Mouse (Mus musculus): ENCODE data around the gene Tmx2. TPM values are rescaled to one million over a fixed set of nuclear protein-coding genes. Genes with fewer than 3 reads are reported as not detected.

Gene Tmx2
- polyA plus RNA-seq, 1 experiment from 2014 or later = 96.0 TPM

DNA sequence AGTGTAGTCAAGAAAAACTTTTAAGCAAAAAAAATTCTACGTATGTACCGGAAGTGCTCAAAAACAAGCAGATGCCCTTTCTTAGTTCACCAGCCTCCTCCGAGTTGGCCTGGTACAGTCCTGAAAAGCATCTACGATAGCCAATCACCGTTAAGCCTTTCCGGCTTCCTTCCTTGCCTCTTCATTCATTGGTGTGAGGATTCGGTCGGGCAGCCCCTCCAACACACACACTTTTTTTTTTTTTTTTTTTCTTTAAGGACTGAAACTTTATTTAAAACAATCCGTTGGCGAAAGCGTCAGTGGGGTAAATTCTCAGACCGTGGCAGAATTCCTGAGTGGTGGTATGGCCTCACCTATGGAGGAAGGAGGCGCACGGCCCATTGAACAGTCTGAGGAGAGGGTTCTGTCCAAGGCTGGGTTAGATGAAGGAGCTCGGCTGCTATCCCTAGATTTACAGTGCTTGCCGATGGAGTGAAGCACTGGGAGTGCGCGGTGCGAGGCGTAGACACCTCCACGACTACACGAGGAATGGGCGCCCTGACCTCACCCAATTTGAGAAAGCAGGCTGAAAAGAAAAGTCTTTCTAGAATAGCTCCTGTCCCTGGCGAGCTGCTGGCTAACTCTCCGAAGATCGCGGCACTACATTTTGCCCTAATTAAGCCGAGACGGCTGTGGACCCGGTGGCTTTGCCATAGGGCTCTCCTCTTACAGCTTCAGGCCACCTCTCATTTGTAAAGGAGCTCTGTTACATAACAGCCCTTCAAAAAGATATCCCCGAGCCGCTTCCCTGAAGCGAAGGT is 36.8 kb upstream of the Tmx2 start:
- Histone ChIP-seq H3K36me3 (peaks cover under 1% of the 10 kb centered on the region), H3K4me2 (replicated peaks) (peak overlapping the region; percentile 74), H3K9ac (peak overlapping the region; percentile 63), H3K4me3 (replicated peaks) (peak overlapping the region; percentile 98), H3K9me3 (replicated peaks) (no peaks in the 10 kb centered on the region), H3K27ac (replicated peaks) (peak overlapping the region; percentile 98), H3K4me1 (peaks cover 11% of the 10 kb centered on the region; the same call in 1 of the 2 replicates), H3K27me3 (no peaks in the 10 kb centered on the region)
- under 1% methylated on average over 33 of the region's 33 CpGs for WGBS
- ATAC-seq (ENCODE audit: insufficient number of reproducible peaks, low FRiP score, low TSS enrichment, low read depth) = peak; percentile 96

DNA sequence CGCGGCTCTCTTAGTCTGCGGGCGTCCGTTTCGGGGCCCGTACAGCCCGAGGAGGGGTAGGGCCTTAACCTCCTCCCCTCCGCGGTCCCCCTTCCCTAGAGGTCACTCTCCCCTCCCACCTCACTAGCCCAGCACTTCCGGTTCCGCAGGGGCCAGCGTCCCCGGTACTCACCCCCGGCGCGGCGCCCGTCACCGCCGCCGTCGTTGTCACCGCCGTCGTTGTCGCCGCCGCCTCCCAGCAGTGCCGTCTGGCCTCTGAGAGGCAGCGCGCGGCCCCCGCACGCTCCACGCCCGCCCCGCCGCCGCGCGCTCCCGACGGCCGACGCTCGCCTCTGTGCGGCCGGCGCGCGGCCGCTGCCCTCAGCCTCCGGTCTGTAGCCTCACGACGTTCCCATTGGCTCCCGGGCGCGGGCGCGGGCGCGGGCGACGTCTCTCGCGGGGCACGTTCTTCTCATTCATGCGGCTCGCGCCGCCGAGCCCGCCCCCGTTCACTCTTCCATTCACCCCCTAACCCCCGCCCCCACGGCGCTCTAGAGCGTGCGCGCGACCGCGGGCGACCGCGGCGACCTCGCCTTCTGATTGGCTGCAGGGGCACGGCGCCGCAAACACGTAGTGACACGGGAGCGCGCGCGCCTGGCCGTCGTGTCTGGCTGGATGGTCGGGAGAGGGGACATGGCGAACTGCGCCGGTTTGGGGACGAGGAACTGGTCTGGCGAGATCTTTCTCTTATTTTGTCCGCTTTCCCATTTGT is 36.0 kb upstream of the Tmx2 start, which contains the start of gene Zdhhc5:
Gene Zdhhc5 (minus strand): TSS at position 370 of the 751 bp plus-strand sequence.
- Histone ChIP-seq H3K4me2 (replicated peaks) (peak within 1 kb of the TSS; percentile 74), H3K36me3 (peaks cover 8% of the 10 kb centered on the region), H3K4me1 (peaks cover 11% of the 10 kb centered on the region; the same call in 1 of the 2 replicates), H3K27ac (replicated peaks) (peak within 1 kb of the TSS; percentile 98), H3K9ac (peak within 1 kb of the TSS; percentile 90), H3K9me3 (replicated peaks) (no peaks in the 10 kb centered on the region), H3K27me3 (no peaks in the 10 kb centered on the region), H3K4me3 (replicated peaks) (peak within 1 kb of the TSS; percentile 98)
- under 1% methylated on average over 107 of the region's 107 CpGs for whole genome bisulfite sequencing
- ATAC-seq (ENCODE audit: insufficient number of reproducible peaks, low FRiP score, low TSS enrichment, low read depth) = peak; percentile 95

DNA sequence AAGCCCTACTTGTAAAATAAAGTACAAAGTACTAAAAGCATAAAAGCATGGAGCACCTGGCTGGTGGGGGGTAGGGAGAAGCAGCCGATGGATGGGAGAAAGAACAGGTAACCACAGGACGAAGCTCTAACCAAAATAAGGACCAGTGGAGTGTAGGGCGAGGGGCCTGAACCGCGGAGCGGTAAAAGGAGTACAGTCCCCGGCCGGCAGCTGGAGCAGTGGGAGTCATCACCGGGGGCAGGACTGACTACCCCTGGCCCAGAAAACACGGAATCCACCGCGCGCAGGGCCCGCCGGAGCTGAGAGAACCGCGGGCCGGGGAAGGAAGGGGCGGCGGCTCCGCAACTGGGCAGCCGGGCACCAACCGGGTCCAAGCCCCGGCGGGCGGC is 35.5 kb upstream of the Tmx2 start:
- ATAC-seq (ENCODE audit: insufficient number of reproducible peaks, low FRiP score, low TSS enrichment, low read depth) = no peak
- no peaks in the 10 kb centered on the region for H3K9me3 ChIP-seq (replicated peaks)
- H3K4me3 ChIP-seq (replicated peaks) = peak overlapping the region; percentile 98
- no peaks in the 10 kb centered on the region for H3K27me3 ChIP-seq
- peaks cover 12% of the 10 kb centered on the region for H3K36me3 ChIP-seq
- H3K4me1 ChIP-seq = peaks cover 11% of the 10 kb centered on the region; the same call in 1 of the 2 replicates
- peak overlapping the region; percentile 98 for H3K27ac ChIP-seq (replicated peaks)
- under 1% methylated on average over 26 of the region's 26 CpGs for WGBS
- peak overlapping the region; percentile 74 for H3K4me2 ChIP-seq (replicated peaks)
- H3K9ac ChIP-seq = peak overlapping the region; percentile 90

DNA sequence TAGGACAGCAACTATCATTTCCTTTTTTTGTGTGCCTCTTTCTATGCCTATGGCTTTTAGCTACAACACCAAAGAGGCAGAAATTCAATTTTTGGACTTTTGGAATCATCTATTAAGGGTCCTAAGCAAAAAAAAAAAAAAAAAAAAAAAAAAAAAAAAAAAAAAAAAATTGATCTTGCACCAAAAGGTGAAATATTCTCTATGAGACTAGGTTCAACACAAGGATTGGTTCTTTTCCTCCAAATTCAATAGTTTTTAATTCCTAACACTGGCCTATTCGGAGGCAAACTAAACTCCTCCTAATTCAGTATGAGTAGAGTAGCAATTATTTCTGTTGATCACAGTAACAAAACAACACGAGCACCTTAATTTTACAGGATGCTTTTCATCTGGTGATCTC is 33.0 kb upstream of the Tmx2 start:
- H3K36me3 ChIP-seq = peaks cover 15% of the 10 kb centered on the region
- no peak for ATAC-seq (ENCODE audit: insufficient number of reproducible peaks, low FRiP score, low TSS enrichment, low read depth)
- WGBS = 79% methylated on average over 2 of the region's 2 CpGs

DNA sequence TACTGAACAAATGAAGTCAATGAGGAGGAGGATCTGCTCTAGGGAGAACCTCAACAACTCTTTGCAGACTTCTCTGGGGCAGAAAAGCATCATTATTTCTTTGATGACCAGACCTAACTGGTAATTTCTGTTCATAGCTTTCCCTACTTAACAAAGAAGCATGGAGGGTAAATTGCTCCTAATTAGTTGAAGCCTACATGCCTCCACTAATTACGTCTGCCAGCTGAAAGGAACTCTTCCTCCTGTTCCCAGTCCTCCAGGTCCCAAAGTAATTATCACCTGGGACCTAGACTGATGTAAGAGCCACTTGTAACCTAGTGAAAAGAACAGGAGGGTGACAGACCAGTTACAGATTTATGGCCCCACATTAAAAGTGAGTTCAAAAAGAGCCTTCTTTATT is 28.6 kb upstream of the Tmx2 start:
- no peak overlapping the region for H3K4me2 ChIP-seq (replicated peaks)
- ATAC-seq (ENCODE audit: insufficient number of reproducible peaks, low FRiP score, low TSS enrichment, low read depth) = no peak
- no peak overlapping the region for H3K27ac ChIP-seq (replicated peaks)
- no peak overlapping the region for H3K4me3 ChIP-seq (replicated peaks)
- H3K9me3 ChIP-seq (replicated peaks) = no peaks in the 10 kb centered on the region
- peaks cover 10% of the 10 kb centered on the region; the same call in 1 of the 2 replicates for H3K4me1 ChIP-seq
- H3K9ac ChIP-seq = no peak overlapping the region
- no peaks in the 10 kb centered on the region for H3K27me3 ChIP-seq
- peaks cover 15% of the 10 kb centered on the region for H3K36me3 ChIP-seq
- WGBS = 43% methylated on average over 1 of the region's 1 CpGs

More for the DNA sequence above, 33.0 kb upstream of the Tmx2 start:
- Histone ChIP-seq H3K27me3 (no peaks in the 10 kb centered on the region), H3K27ac (replicated peaks) (no peak overlapping the region), H3K9me3 (replicated peaks) (no peaks in the 10 kb centered on the region), H3K4me1 (peaks cover 18% of the 10 kb centered on the region; the same call in 1 of the 2 replicates), H3K4me2 (replicated peaks) (no peak overlapping the region), H3K4me3 (replicated peaks) (no peak overlapping the region), H3K9ac (no peak overlapping the region)

DNA sequence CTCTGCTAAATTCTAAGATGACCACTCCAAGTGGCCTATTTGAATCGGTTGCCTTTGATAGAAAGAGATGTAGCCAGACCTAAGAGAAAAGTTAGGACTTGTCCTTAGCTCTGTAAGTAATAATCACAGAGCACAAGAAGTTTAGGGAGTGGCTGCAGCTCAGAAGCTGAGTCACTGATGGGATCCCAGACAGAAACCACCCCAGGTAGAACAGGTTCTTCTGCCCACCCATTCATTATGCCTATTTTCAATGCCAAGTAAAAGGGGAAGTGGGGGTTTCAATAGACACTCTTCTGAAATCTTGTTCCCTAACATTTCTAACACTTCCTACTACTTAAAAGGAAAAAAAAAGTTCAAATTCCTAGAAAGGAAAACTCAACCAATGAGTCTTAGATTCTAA is 26.4 kb upstream of the Tmx2 start:
- Histone ChIP-seq H3K9me3 (replicated peaks) (no peaks in the 10 kb centered on the region), H3K4me2 (replicated peaks) (0 out of 2 replicates have a peak overlapping the region, but pooled peaks have one; percentile 12), H3K9ac (no peak overlapping the region), H3K27me3 (no peaks in the 10 kb centered on the region), H3K27ac (replicated peaks) (peak overlapping the region; percentile 77; the same call in 1 of the 2 replicates), H3K4me3 (replicated peaks) (no peak overlapping the region), H3K4me1 (peaks cover 10% of the 10 kb centered on the region; the same call in 1 of the 2 replicates), H3K36me3 (peaks cover 10% of the 10 kb centered on the region)
- WGBS = 50% methylated on average over 1 of the region's 1 CpGs
- ATAC-seq (ENCODE audit: insufficient number of reproducible peaks, low FRiP score, low TSS enrichment, low read depth) = no peak

DNA sequence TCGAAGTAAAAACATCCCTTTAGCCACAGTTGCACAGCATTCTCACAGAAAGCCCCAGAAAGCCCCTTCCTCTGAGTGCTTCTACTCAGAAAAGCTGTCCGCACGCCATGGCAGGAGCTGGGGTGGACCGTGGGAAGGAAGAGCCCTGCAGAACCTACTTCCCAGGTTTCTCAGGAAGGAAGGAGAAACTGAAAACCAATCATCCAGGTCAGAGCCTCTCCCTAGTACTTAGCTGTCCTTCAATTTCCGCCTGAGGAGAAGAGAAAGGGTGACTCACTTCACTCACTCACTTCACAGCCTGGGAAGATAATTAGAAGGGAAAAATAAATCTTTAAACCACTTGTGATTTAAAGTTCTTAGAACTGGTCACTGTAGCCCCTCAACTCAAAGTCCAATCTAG is 25.4 kb upstream of the Tmx2 start:
- Histone ChIP-seq H3K4me1 (peaks cover 10% of the 10 kb centered on the region; the same call in 1 of the 2 replicates), H3K27ac (replicated peaks) (peak overlapping the region; percentile 68; the same call in 1 of the 2 replicates), H3K4me3 (replicated peaks) (no peak overlapping the region), H3K36me3 (peaks cover 4% of the 10 kb centered on the region; the same call in 1 of the 2 replicates), H3K9me3 (replicated peaks) (no peaks in the 10 kb centered on the region), H3K27me3 (no peaks in the 10 kb centered on the region), H3K4me2 (replicated peaks) (no peak overlapping the region), H3K9ac (no peak overlapping the region)
- WGBS = 69% methylated on average over 5 of the region's 5 CpGs
- no peak for ATAC-seq (ENCODE audit: insufficient number of reproducible peaks, low FRiP score, low TSS enrichment, low read depth)

DNA sequence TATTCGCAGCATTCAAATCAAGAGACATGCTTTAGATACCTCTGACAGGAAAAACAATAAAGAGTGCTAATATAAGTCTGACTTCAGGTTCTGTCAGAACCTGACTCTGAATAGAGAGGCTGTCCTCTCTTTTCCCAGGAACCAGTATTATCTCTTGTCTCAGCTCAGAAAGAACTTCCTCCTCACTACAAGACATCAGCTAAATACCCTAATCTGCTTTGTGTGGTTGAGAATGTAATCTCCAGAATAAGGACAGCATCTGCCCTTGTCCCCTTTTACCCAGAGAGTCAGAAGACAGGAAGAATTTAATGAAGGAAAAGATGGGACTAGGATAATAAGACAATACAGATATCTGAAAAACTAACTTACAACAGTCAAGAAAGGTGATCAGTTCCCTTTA is 24.6 kb upstream of the Tmx2 start:
- no peaks in the 10 kb centered on the region for H3K9me3 ChIP-seq (replicated peaks)
- H3K4me1 ChIP-seq = peaks cover 10% of the 10 kb centered on the region; the same call in 1 of the 2 replicates
- H3K4me3 ChIP-seq (replicated peaks) = no peak overlapping the region
- no peak overlapping the region for H3K27ac ChIP-seq (replicated peaks)
- H3K27me3 ChIP-seq = no peaks in the 10 kb centered on the region
- peaks cover 6% of the 10 kb centered on the region; the same call in 1 of the 2 replicates for H3K36me3 ChIP-seq
- no peak overlapping the region for H3K4me2 ChIP-seq (replicated peaks)
- ATAC-seq (ENCODE audit: insufficient number of reproducible peaks, low FRiP score, low TSS enrichment, low read depth) = no peak
- 79% methylated on average over 1 of the region's 1 CpGs for WGBS
- no peak overlapping the region for H3K9ac ChIP-seq

DNA sequence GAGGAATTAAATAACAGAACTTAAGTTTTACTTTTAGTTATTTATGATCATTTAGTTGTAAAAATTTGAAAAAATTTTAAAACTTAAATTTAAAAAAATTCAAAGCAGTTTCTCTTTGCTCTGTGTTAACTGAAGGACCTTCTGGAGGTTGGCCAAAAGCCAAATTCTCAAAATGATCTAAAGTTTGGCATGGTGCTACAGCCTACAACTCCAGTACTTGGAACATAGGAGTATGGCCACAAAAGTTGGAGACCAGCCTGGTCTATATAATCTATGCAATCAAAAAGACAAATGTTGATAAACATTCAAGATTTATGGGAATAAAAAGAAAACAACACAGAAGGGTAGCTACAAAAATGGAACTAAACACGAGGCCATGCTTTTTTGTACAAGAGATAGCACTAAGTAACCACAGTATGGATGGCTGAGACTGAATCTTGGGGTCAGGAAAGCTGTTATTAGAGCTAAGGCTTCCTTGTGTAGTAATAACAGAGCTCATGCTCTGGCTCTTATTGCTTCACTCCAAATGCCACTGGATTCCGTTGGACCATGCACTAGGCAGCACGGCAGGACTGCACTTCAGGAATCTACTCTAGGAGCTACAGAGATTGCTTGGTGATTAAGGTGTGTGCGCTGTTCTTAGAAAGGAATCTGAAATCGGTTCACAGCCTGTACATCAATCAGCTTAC is 16.2 kb upstream of the Tmx2 start:
- no peak overlapping the region for H3K27ac ChIP-seq (replicated peaks)
- 91% methylated on average over 5 of the region's 5 CpGs for whole genome bisulfite sequencing
- H3K27me3 ChIP-seq = no peaks in the 10 kb centered on the region
- H3K36me3 ChIP-seq = peaks cover 61% of the 10 kb centered on the region
- no peak overlapping the region for H3K4me3 ChIP-seq (replicated peaks)
- no peak for ATAC-seq (ENCODE audit: insufficient number of reproducible peaks, low FRiP score, low TSS enrichment, low read depth)
- no peaks in the 10 kb centered on the region for H3K4me1 ChIP-seq
- H3K9ac ChIP-seq = no peak overlapping the region
- no peak overlapping the region for H3K4me2 ChIP-seq (replicated peaks)
- no peaks in the 10 kb centered on the region for H3K9me3 ChIP-seq (replicated peaks)

DNA sequence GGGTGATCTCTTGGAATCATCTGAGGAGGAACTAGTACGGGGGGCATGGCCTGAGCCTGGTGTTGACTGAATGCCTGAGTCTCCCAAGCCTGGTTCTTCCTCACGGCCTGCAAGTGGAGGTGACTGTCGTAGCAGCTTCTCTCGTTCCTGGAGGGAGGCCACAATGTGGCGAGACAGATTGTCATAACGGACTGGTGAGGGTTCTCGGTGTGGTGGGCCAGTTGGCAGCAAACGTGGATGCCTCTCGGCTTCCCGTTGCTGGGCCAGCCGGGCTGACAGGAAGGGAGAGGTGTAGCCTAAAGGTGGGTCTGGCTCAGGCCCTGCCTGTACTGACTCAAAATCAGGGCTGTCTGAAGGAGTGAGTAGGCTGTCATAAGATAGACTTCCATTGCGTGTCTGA is 11.1 kb upstream of the Tmx2 start:
- H3K27ac ChIP-seq (replicated peaks) = no peak overlapping the region
- no peak overlapping the region for H3K4me3 ChIP-seq (replicated peaks)
- no peaks in the 10 kb centered on the region for H3K27me3 ChIP-seq
- no peaks in the 10 kb centered on the region for H3K9me3 ChIP-seq (replicated peaks)
- WGBS = 87% methylated on average over 12 of the region's 12 CpGs
- no peak for ATAC-seq (ENCODE audit: insufficient number of reproducible peaks, low FRiP score, low TSS enrichment, low read depth)
- no peak overlapping the region for H3K4me2 ChIP-seq (replicated peaks)
- H3K9ac ChIP-seq = no peak overlapping the region
- peaks cover 86% of the 10 kb centered on the region for H3K36me3 ChIP-seq
- H3K4me1 ChIP-seq = no peaks in the 10 kb centered on the region

Data from embryonic facial prominence, embryonic 15.5 days (tissue).